Mouse (Mus musculus) bone marrow macrophage, adult 2 months (primary cell): ENCODE measurements around the gene Ablim1. TPM values are rescaled to one million over a fixed set of nuclear protein-coding genes. Genes with fewer than 3 reads are reported as not detected.

Source experiments
- H3K27ac ChIP-seq: 2 replicates; pipeline ENCODE4 v1.5.1; 2012; ENCODE audit warnings: low read depth, low read length; ENCODE audit not compliant: insufficient read depth
- H3K4me1 ChIP-seq: 2 replicates; pipeline ENCODE4 v1.6.1; 2012; ENCODE audit warnings: low read length; ENCODE audit not compliant: control insufficient read depth, insufficient read depth
- H3K4me3 ChIP-seq: 2 replicates; pipeline ENCODE4 v1.5.1; 2012; ENCODE audit warnings: mild to moderate bottlenecking, low read length, moderate library complexity; ENCODE audit not compliant: insufficient read depth
- CTCF ChIP-seq: IDR thresholded peaks from 2 replicates; pipeline ENCODE4 v1.5.1; 2012; ENCODE audit warnings: low read depth, mild to moderate bottlenecking, low read length, moderate library complexity
- POLR2A ChIP-seq: IDR thresholded peaks from 2 replicates; pipeline ENCODE4 v1.6.1; 2012; ENCODE audit warnings: mild to moderate bottlenecking, low read depth, low read length, borderline replicate concordance
- polyA plus RNA-seq: library from polyadenylated mRNA; stranded (reverse); fragments of >200 nt; gene quantifications from 2 replicates; pipeline ENCODE4 v1.2.4, GENCODE M21; 2012; ENCODE audit not compliant: missing spikeins, insufficient read depth, insufficient read length

Ablim1 gene
- polyA plus RNA-seq, 1 experiment, result 0.25 TPM

DNA sequence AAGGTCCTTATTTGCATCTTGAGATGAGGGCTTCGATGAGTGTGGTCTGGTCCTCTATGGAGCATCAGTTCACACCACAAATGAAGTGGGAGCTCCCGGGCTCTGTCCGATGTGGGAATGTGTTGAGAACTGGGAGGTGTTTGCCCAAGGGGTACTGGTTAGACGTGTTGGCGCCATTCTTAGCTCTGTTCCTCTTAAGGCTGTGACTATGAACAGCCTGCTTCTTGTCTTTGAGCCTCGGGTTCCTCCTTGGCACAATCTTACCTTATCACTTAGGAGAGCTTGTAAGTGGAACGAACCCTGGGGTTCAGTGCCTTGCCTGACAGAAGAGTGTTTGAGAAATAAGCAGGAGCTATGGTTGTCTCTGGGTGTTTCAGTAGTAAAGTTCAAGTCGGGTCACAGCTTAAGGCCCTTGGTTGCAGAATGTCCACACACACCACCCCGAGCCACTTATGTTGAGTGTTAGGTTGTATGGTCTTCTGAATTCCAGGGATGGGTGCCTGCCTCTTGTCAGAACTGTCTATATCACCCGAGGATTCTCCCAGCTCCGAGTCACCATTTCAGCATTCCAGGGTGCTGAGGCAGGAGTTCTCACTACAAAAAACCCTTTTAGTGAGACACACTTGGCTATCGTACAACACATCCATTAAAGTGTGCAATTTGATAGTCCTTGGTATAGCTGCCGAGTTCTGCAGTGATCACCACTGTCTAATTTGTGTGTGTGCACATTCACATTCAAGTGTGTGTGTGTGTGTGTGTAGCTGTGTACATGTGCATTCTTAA is 131.6 kb downstream of the Ablim1 start:
- Histone ChIP-seq H3K4me3 (no peak overlapping the region), H3K4me1 (no peaks in the 10 kb centered on the region), H3K27ac (no peak overlapping the region)
- TF ChIP-seq CTCF, result no peak
- no peak for TF ChIP-seq POLR2A

DNA sequence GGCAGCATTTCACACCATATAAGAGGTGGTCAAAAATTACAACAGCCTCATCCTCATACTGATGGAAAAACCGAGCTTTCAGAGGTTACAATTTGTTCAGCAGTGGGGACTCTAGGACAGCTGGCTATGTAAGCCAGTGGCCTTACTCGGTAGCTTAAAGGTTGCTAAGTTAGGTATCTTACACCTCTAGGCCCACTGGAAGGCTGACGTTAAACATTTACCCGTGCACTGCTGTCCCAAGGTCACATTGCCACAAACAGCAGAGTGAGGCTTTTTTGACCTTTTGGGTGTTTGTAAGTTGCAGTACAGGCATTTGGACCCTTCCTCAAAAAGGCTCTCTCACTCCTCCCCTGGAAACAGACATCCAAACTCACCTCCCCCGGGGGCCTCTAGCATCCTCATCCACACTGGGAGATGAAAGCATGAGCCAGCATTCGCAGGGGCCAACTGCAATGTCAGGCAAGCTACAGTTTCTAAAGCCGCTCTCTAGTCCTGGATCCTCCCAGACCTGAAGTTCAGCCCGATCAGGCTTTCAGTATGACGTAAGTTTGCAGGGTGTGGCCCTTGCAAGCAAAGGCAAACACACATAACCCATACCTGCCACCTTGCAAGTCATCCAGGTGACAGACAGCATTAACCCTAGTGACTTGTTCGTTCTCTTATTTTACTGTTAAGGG is 132.7 kb downstream of the Ablim1 start:
- no peaks in the 10 kb centered on the region for H3K4me1 ChIP-seq
- TF ChIP-seq CTCF, result no peak
- no peak for TF ChIP-seq POLR2A
- H3K27ac ChIP-seq, result no peak overlapping the region
- no peak overlapping the region for H3K4me3 ChIP-seq

DNA sequence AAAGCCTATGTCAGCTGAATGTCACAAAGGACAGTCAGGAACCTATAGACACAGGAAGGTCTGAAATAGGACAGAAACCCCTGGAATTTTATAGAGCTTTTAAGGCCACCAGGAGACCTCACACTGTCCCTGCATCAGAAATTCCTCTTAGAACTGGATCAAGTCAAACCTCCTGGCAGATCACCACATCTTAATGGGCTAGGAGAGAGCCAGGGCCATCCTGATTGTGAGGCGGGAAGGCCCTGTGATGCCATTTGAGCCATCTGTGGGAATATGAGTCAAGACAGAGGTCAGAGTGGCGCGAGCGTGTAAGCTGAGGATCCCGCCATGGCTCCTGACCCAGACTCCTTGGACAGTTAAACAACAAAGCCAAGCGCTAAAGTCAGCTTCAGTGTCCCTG is 133.4 kb downstream of the Ablim1 start:
- Histone ChIP-seq H3K4me3 (no peak overlapping the region), H3K27ac (no peak overlapping the region), H3K4me1 (no peaks in the 10 kb centered on the region)
- TF ChIP-seq POLR2A (no peak), CTCF (no peak)

DNA sequence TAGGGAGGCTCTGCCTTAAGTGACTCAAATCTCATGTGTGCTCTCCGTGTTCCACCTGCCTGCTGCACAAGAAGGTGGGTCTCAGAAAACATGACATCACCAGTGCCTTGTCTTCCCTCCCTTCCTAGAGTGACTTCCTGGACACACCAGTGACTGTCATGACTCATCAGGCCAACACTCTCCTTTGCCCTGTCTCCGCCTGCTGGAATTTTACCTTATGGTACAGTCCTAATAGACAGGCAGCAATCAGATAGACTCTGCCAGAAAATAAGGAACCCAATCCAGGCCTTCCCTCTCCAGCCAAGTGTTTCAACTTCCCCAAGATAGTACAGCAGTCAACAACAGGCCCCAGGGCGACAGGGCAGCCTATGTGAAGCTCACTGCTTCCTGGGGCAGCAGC is 133.8 kb downstream of the Ablim1 start:
- no peak overlapping the region for H3K27ac ChIP-seq

DNA sequence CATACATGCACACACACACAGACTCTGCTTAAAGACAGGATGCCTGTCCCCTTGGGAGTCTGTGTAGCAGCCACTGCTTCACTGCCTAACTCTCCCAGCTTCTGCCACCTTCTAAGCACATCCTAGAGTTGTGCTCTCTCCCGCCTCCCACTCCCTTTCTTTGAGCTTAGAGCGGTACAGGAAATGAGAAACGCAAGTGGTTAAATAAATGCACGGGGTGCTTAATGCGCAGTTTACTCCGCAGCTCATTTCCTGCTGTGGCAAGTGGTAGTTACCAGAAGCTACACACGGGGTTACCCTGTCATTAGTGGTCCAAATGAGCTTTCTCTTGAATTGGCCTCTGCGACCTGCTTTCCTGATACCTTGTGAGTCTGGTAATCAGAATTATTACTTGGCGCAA is 134.4 kb downstream of the Ablim1 start:
- TF ChIP-seq CTCF (no peak), POLR2A (no peak)
- H3K4me1 ChIP-seq, result no peaks in the 10 kb centered on the region
- H3K27ac ChIP-seq, result no peak overlapping the region
- H3K4me3 ChIP-seq, result no peak overlapping the region

More for the DNA sequence above, 133.8 kb downstream of the Ablim1 start:
- TF ChIP-seq POLR2A, result no peak
- TF ChIP-seq CTCF, result no peak
- Histone ChIP-seq H3K4me3 (no peak overlapping the region), H3K4me1 (no peaks in the 10 kb centered on the region)

DNA sequence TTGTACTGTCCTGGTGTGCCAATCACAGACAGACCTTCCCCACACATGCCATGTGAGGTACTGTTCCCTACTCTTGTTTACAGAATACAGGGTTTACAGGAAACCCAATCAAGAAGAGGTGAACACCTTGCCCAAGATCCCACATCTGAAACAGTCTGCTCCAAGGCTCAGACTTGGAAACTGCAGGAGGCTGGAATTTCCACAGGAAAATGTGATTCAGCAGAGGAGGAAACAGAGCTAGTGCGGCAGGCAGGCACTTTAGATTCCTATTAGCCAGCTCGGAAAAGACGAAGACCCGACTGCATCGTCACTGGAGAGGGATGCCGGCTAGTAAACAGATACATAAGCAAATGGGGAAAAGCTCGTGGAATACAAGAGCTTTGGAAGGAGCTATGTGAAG is 135.4 kb downstream of the Ablim1 start:
- Histone ChIP-seq H3K4me1 (no peaks in the 10 kb centered on the region), H3K27ac (no peak overlapping the region), H3K4me3 (no peak overlapping the region)
- TF ChIP-seq POLR2A, result no peak
- no peak for TF ChIP-seq CTCF

DNA sequence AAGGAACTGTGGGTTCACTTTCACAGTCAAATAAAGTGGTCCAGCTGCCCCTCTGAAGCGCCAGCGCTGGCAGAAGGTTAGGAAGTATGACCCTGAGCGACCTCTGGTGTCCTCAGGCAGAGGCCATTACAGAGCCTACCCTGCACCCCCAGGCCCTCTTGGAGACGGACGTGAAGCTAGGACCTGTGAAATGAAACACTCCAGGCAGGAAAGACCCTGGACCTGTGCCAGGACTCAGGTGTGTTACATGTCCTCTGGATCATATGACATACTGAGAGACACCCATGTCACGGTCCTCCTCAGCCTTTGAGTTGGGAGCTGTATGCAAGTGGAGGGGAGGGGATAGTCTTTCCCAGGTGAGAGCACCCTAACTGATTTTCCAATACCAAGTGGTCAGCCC is 137.4 kb downstream of the Ablim1 start:
- H3K4me3 ChIP-seq, result no peak overlapping the region
- no peaks in the 10 kb centered on the region for H3K4me1 ChIP-seq
- H3K27ac ChIP-seq, result no peak overlapping the region
- TF ChIP-seq POLR2A (no peak), CTCF (no peak)

DNA sequence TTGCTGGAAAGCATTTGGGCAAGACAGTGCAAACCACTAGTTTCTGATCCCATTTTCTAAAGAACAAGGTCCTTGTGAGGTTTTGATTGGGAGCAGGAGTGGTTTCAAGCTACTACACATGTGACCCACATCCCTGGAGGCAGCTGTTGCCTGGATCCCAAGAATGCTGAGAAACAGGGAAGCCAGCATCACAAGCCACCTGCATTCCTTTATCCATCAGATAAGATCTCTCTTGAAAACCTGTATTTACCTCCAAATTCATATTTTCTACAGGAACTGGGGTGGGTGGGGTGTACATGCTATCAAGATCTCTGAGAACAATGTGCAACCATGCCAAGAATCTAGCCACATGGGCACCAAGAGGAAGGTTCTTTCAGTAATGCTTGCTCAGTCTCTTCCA is 139.6 kb downstream of the Ablim1 start:
- TF ChIP-seq CTCF, result no peak
- no peak for TF ChIP-seq POLR2A
- Histone ChIP-seq H3K27ac (no peak overlapping the region), H3K4me3 (no peak overlapping the region), H3K4me1 (no peaks in the 10 kb centered on the region)

DNA sequence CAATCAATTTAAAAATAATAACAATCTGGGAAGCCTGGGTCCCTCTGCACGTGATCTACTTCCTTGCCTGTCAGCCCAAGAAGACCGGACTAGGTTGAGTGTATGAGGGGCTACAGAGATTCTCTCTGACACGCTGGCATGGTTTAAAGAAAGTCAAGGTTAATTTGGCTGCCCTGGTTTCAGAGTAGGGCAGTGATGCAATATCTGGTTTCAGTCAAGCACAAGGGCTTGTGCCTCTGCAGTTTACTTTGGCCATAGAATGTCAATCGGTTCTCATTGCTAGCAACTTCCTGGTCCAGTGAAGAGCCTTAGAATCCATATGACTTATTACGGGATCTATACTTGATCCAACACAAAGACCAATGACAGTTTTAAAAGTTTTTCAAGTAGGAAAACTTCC is 140.2 kb downstream of the Ablim1 start:
- Histone ChIP-seq H3K27ac (no peak overlapping the region), H3K4me3 (no peak overlapping the region), H3K4me1 (no peaks in the 10 kb centered on the region)
- TF ChIP-seq CTCF (no peak), POLR2A (no peak)

DNA sequence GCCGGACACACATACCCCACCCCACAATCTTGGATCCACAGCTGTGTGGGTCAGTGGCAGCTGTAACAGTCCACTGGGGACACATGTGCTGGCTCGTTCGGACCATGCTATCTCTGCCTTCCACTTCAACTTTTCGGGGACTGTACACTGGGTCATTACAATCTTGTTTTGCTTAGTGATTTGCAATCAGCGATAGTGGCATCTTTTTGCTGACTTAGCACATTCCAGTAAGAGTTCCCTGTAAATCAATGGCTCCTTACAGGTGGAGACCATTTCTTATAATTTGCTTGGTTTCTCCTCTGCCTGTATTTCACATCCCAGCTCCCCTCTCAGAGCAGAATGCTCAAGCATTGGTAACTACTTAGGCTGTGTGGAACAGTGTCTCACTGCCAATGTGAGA is 140.7 kb downstream of the Ablim1 start:
- TF ChIP-seq CTCF, result no peak
- no peak for TF ChIP-seq POLR2A
- no peak overlapping the region for H3K4me3 ChIP-seq
- no peaks in the 10 kb centered on the region for H3K4me1 ChIP-seq
- H3K27ac ChIP-seq, result no peak overlapping the region
